Mouse (Mus musculus) erythroblast, embryonic 14.5 days (primary cell): ENCODE data around the gene Lhx8.

Experiments
- GATA1 ChIP-seq: IDR thresholded peaks from 2 replicates; pipeline ENCODE4 v1.6.1; 2012; ENCODE audit warnings: low read length, inconsistent platforms, mixed read lengths
- TAL1 ChIP-seq: IDR thresholded peaks from 3 replicates; pipeline ENCODE4 v1.6.1; 2012; ENCODE audit warnings: low read length, inconsistent platforms, mixed read lengths

DNA sequence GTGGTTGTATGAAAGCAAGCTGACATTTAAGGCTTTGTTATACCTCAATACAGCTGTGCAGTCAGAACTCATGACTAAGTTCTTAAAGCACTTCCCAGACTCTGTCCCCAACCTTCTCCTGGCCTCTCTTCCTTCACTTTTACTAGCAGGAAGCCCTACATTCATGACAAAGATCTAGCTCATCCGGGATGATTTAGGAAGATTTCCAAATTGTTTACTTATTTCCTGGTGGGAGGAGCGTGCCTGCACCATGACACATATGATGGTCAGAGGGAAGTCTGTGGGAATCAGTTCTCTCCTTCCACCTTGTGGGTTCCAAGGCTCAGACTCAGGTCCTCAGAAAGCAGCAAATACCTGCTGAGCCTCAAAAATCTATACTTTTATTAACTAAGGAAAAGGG, 40.1 kb downstream of the Lhx8 start:
- TF ChIP-seq GATA1 (no peak), TAL1 (no peak)
